ENCODE assay signal across 8 mouse cellular contexts in genomic region chr11:20400302-20401234, GRCm38 (mm10).
DNase-seq lines count a peak whose midpoint lies in the region; ATAC-seq lines count a peak whose summit lies in the region.

No protein-coding gene starts in this region.

- intact Hi-C loops in gastrocnemius, postnatal 14 days (cut with DNase I; ENCODE audit: low total_unique reads) = loop anchor here (5.0 to 10.0 kb wide), 2 partner anchors 138 to 576 kb away; no protein-coding TSS in a partner anchor

- peak; percentile 74 to 77 for DNase-seq in adrenal gland, adult 18-20 months (ENCODE audit: low spot score in 2 of 2)
- peak; percentile 84 for DNase-seq in gastrocnemius, postnatal 14 days
- DNase-seq in induced T-regulatory cell, adult 2 months (ENCODE audit: low read depth) = peak; percentile 55
- DNase-seq in left cerebral cortex, adult 8-10 months (ENCODE audit: low spot score in 2 of 2) = peak; percentile 53 to 55
- DNase-seq in right cerebral cortex, postnatal 10 days (ENCODE audit: low spot score in 2 of 2) = peak; percentile 93 to 94
- peak; percentile 75 to 86 for DNase-seq in urinary bladder, postnatal 4 days (ENCODE audit: low spot score in 2 of 2)

- no peaks in the 10 kb centered on the region for H3K9me3 ChIP-seq in megakaryocyte, embryonic 14.5 days

- peak overlapping the region; percentile 78 for H3K4me3 ChIP-seq in megakaryocyte, embryonic 14.5 days (replicated peaks)

- peaks cover 2% of the 10 kb centered on the region for H3K27me3 ChIP-seq in megakaryocyte, embryonic 14.5 days (replicated peaks)

- peak; percentile 81 for ATAC-seq in common myeloid progenitor, adult 5-6 weeks (replicated peaks; ENCODE audit: low read depth, poor library complexity, severe bottlenecking)

- H3K36me3 ChIP-seq in megakaryocyte, embryonic 14.5 days (replicated peaks; ENCODE audit: low read length) = no peaks in the 10 kb centered on the region

- H3K4me1 ChIP-seq in megakaryocyte, embryonic 14.5 days = peaks cover 8% of the 10 kb centered on the region

Comparison
In these comparisons a context has a peak if more than half of its experiments do, and no peak if none do; other contexts are left out.
1. Peak in every context shown above with its lines: DNase-seq, ATAC-seq and H3K4me3 ChIP-seq.